Mouse (Mus musculus): ENCODE measurements around the gene Tgfbr3l.
A peak's percentile ranks its signal among the peaks of the same experiment; 100 is the strongest.

DNA sequence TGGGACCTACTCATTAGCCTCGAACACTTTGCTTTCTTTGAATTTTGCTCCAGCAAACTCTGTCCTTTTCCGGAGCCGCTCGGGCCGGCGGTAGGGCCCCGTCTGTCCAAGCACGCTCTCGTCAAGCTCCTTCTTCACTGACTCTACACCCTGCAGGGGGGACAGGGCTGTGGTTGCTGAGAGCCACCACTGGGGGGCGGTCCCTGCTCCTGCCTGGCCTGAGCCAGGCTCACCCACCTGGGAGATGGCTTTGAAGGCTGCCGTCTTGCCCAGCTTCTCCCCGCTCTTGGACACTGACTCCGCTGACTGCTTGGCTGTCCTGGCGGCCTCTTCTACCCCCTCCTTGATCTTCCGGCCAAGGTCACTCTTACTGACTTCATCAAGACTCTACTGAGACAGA, 19.6 kb downstream of the Tgfbr3l start:
- TF ChIP-seq CTCF (IDR thresholded peaks at IDR 0.05; ENCODE audit: extremely low read depth, insufficient read length, insufficient replicate concordance, low read depth, low read length) (0 out of 2 replicates have a peak, but pooled peaks have one; percentile 30), POLR2A (IDR thresholded peaks at IDR 0.05; ENCODE audit: low read depth, low read length) (no peak)
